Mouse (Mus musculus) cortical plate, adult 2 months (tissue): ENCODE results near the gene Shank2.

Experiments used
- CTCF ChIP-seq: fragments of 200-500 bp; IDR thresholded peaks from 2 replicates; pipeline ENCODE4 v1.5.1; 2011; ENCODE audit warnings: mild to moderate bottlenecking, control low read depth, low read length; ENCODE audit not compliant: insufficient read depth; ENCODE audit errors: extremely low read depth
- POLR2A ChIP-seq: fragments of 200-500 bp; IDR thresholded peaks from 2 replicates; pipeline ENCODE4 v1.6.1; 2011; ENCODE audit warnings: mild to moderate bottlenecking, low read length, control low read depth; ENCODE audit not compliant: insufficient read depth; ENCODE audit errors: extremely low read depth

GRCm38 (mm10) chr7:144079861-144080260, 78.1 kb downstream of the Shank2 start:
- TF ChIP-seq CTCF (no peak), POLR2A (no peak)
